Mouse (Mus musculus): ENCODE measurements at regions not wholly inside any gene's neighbourhood (a gene's known extent, or its start where the extent isn't known, plus 50 kb on each side); places are given as distances from the start of the nearest gene placed in this dataset.

- no peak for TF ChIP-seq POLR2A (IDR thresholded peaks at IDR 0.05; ENCODE audit: low read depth, low read length)
- no peak for TF ChIP-seq CTCF (IDR thresholded peaks at IDR 0.05; ENCODE audit: extremely low read depth, insufficient read length, insufficient replicate concordance, low read depth, low read length)
These were observed 56.1 kb upstream of the Slc44a1 start for GRCm38 (mm10) chr4:53384104-53384503.
